Mouse (Mus musculus): Measurements from ENCODE around the gene Myo16.

Gene Myo16

DNA sequence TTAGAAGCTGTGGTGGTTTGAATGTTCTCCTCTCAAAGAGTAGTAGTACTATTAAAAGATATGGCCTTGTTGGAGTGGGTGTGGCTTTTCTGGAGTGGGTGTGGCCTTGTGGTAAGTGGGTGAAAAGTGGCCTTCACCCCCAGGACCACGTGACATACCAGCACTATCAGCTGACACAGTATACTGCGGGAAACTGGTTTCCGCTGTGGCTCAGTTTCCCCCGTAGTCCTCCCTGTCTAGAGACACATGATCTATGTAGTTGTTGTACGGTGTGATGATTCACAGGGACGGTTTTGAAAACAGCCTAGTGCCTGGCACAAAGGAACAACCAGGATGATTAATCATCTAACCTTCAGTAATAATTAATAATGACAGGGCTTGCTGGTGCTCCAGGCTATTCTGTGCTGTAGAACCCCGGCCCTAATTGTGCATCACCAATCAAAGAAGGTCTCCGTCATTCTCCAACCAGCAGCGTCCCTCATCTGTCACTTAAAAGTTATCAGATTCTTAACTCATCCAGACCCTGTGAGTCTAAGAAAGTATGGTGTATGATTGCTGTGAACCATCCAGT is 524.2 kb downstream of the Myo16 start:
- no peak for DNase-seq (ENCODE audit: low spot score)

GRCm38 (mm10) chr8:10681926-10682325 is 528.2 kb downstream of the Myo16 start:
- DNase-seq (ENCODE audit: low spot score), result no peak

- no peak for DNase-seq (ENCODE audit: low spot score)
These were observed 529.4 kb downstream of the Myo16 start for GRCm38 (mm10) chr8:10683088-10683487.

Data from embryo, embryonic 10 days (tissue).